Mouse (Mus musculus): ENCODE results near the gene Krtap28-13. TPM values are rescaled to one million over a fixed set of nuclear protein-coding genes. Genes with fewer than 3 reads are reported as not detected.

Krtap28-13 gene
- not detected in 2 replicates for polyA plus RNA-seq (2015; fragmentation: Nextera tagmentation; extraction: Ambion mirVana)

- Histone ChIP-seq H3K27ac (no peak within 1 kb of the TSS), H3K4me3 (no peak within 1 kb of the TSS), H3K36me3 (no peaks in the 10 kb centered on the region), H3K9ac (no peak within 1 kb of the TSS), H3K9me3 (no peaks in the 10 kb centered on the region), H3K27me3 (no peaks in the 10 kb centered on the region), H3K4me2 (no peak within 1 kb of the TSS), H3K4me1 (no peaks in the 10 kb centered on the region)
- WGBS: 93% methylated on average over 4 of the region's 4 CpGs
- ATAC-seq (ENCODE audit: insufficient number of reproducible peaks, insufficient read depth, low FRiP score, low TSS enrichment, low read depth): no peak
Observed at GRCm38 (mm10) chr1:83060643-83061042, at the start of gene Krtap28-13. Krtap28-13 (plus strand) TSS chr1:83060930.

- WGBS: 90% methylated on average over 3 of the region's 3 CpGs
Observed at GRCm38 (mm10) chr1:83014477-83014876, 46.3 kb upstream of the Krtap28-13 start.

DNA sequence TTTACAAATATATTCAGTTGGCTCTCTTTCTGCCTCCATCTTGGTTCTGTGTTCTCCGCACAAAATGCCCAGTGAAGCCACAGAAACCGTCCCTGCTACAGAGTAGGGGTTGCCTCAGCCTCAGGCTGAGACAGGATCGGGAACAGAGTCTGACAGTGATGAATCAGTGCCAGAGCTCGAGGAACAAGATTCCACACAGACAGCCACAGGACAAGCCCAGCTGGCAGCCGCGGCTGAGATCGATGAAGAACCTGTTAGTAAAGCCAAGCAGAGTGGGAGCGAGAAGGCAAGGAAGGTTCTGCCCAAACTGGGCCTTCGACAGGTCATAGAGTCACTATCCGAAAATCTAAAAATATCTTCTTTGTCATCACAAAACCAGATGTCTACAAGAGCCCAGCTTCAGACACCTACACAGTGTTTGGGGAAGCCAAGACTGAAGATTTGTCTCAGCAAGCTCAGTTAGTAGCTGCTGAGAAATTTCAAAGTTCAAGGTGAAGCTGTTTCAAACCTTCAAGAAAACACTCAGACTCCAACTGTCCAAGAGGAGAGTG is 45.3 kb upstream of the Krtap28-13 start:
- no peak for ATAC-seq (ENCODE audit: insufficient number of reproducible peaks, insufficient read depth, low FRiP score, low TSS enrichment, low read depth)
- no peaks in the 10 kb centered on the region for H3K4me1 ChIP-seq
- 77% methylated on average over 10 of the region's 10 CpGs for WGBS

More at GRCm38 (mm10) chr1:83014477-83014876, 46.3 kb upstream of the Krtap28-13 start:
- H3K27ac ChIP-seq: no peak overlapping the region
- H3K4me2 ChIP-seq: no peak overlapping the region
- H3K9me3 ChIP-seq: no peaks in the 10 kb centered on the region
- no peaks in the 10 kb centered on the region for H3K4me1 ChIP-seq
- no peak overlapping the region for H3K9ac ChIP-seq
- H3K4me3 ChIP-seq: no peak overlapping the region
- no peak for ATAC-seq (ENCODE audit: insufficient number of reproducible peaks, insufficient read depth, low FRiP score, low TSS enrichment, low read depth)
- H3K36me3 ChIP-seq: no peaks in the 10 kb centered on the region
- no peaks in the 10 kb centered on the region for H3K27me3 ChIP-seq

GRCm38 (mm10) chr1:83016556-83016955 is 44.2 kb upstream of the Krtap28-13 start:
- H3K4me1 ChIP-seq: no peaks in the 10 kb centered on the region
- H3K9ac ChIP-seq: no peak overlapping the region
- no peaks in the 10 kb centered on the region for H3K9me3 ChIP-seq
- no peak overlapping the region for H3K4me3 ChIP-seq
- no peaks in the 10 kb centered on the region for H3K27me3 ChIP-seq
- no peak overlapping the region for H3K4me2 ChIP-seq
- H3K27ac ChIP-seq: no peak overlapping the region
- ATAC-seq (ENCODE audit: insufficient number of reproducible peaks, insufficient read depth, low FRiP score, low TSS enrichment, low read depth): no peak
- H3K36me3 ChIP-seq: no peaks in the 10 kb centered on the region
- 61% methylated on average over 1 of the region's 1 CpGs for WGBS

More for the DNA sequence above, 45.3 kb upstream of the Krtap28-13 start:
- no peak overlapping the region for H3K4me2 ChIP-seq
- H3K9ac ChIP-seq: no peak overlapping the region
- no peaks in the 10 kb centered on the region for H3K27me3 ChIP-seq
- no peak overlapping the region for H3K27ac ChIP-seq
- H3K4me3 ChIP-seq: no peak overlapping the region
- H3K36me3 ChIP-seq: no peaks in the 10 kb centered on the region
- no peaks in the 10 kb centered on the region for H3K9me3 ChIP-seq

- 68% methylated on average over 1 of the region's 1 CpGs for WGBS
- Histone ChIP-seq H3K4me2 (no peak overlapping the region), H3K27me3 (no peaks in the 10 kb centered on the region), H3K9ac (no peak overlapping the region), H3K4me3 (no peak overlapping the region), H3K27ac (no peak overlapping the region), H3K36me3 (no peaks in the 10 kb centered on the region), H3K4me1 (peaks cover 5% of the 10 kb centered on the region; the same call in 1 of the 2 replicates), H3K9me3 (no peaks in the 10 kb centered on the region)
- no peak for ATAC-seq (ENCODE audit: insufficient number of reproducible peaks, insufficient read depth, low FRiP score, low TSS enrichment, low read depth)
Observed at GRCm38 (mm10) chr1:83031950-83032349, 28.8 kb upstream of the Krtap28-13 start.

DNA sequence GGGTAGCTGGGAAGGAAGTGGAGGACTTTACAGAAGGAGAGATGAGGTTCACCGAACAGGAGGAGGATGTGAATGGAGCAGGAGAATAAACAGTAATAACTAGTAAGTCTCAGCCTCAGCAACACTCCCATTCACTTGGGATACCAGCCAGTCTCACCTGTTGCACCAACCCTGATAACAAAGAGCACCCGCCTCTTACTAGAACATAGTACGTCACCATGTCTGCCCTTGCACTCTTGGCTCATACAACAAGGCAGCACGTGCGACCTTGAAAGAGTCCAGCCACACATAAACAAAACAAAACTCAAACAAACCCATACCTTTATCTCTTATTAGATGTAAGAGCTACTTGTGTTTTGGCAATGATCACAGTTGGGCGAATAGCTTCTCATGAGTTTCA is 28.2 kb upstream of the Krtap28-13 start:
- H3K36me3 ChIP-seq: no peaks in the 10 kb centered on the region
- WGBS: 92% methylated on average over 6 of the region's 6 CpGs
- no peak for ATAC-seq (ENCODE audit: insufficient number of reproducible peaks, insufficient read depth, low FRiP score, low TSS enrichment, low read depth)
- no peak overlapping the region for H3K9ac ChIP-seq
- no peaks in the 10 kb centered on the region for H3K9me3 ChIP-seq
- no peak overlapping the region for H3K4me2 ChIP-seq
- H3K4me3 ChIP-seq: no peak overlapping the region
- no peaks in the 10 kb centered on the region for H3K27me3 ChIP-seq
- peaks cover 5% of the 10 kb centered on the region; the same call in 1 of the 2 replicates for H3K4me1 ChIP-seq
- no peak overlapping the region for H3K27ac ChIP-seq

- Histone ChIP-seq H3K4me3 (no peak overlapping the region), H3K36me3 (no peaks in the 10 kb centered on the region), H3K4me1 (peaks cover 10% of the 10 kb centered on the region; the same call in 1 of the 2 replicates), H3K27me3 (no peaks in the 10 kb centered on the region), H3K4me2 (no peak overlapping the region), H3K27ac (no peak overlapping the region), H3K9ac (no peak overlapping the region), H3K9me3 (no peaks in the 10 kb centered on the region)
- ATAC-seq (ENCODE audit: insufficient number of reproducible peaks, insufficient read depth, low FRiP score, low TSS enrichment, low read depth): no peak
- WGBS: 58% methylated on average over 5 of the region's 5 CpGs
Observed at GRCm38 (mm10) chr1:83034509-83034908, 26.2 kb upstream of the Krtap28-13 start.

GRCm38 (mm10) chr1:83036892-83037667 is 23.6 kb upstream of the Krtap28-13 start:
- Histone ChIP-seq H3K4me3 (no peak overlapping the region), H3K4me2 (peak overlapping the region; percentile 65; the same call in 1 of the 2 replicates), H3K9ac (no peak overlapping the region), H3K27ac (no peak overlapping the region), H3K27me3 (no peaks in the 10 kb centered on the region), H3K4me1 (peaks cover 10% of the 10 kb centered on the region; the same call in 1 of the 2 replicates), H3K36me3 (no peaks in the 10 kb centered on the region), H3K9me3 (no peaks in the 10 kb centered on the region)
- 67% methylated on average over 11 of the region's 11 CpGs for WGBS
- no peak for ATAC-seq (ENCODE audit: insufficient number of reproducible peaks, insufficient read depth, low FRiP score, low TSS enrichment, low read depth)

DNA sequence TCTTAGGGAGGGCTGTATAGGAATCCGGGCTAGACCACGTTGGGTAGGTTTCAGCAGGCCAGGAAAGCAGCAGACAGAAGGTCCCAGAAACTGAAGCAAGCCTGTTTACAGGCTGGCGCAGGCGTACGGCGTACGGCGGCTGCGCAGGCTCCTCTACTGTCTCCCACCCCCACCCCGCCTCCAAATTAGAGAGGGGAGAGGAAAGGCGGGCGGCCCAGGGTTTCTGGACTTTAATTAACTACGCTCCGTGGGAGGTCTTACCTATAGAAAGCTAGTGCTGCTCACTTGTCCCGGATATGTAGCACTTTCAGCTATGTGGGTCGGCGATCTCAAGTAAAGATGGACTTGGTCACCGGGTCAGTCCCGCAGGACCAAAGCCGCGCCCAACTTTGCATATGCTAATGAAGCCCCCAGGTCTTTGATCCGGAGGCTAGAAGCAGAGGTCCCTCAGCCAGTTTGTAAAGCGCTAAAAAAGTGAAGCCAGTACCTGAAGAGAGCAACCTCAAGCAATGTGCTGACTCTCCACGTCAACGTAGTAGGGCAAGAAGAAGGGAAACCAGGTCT is 22.5 kb upstream of the Krtap28-13 start, which contains the start of gene Slc19a3:
Gene Slc19a3 (minus strand): TSS at position 340 of the 564 bp plus-strand sequence.
- Histone ChIP-seq H3K36me3 (no peaks in the 10 kb centered on the region), H3K27ac (peak within 1 kb of the TSS; percentile 66; the same call in 1 of the 2 replicates), H3K4me3 (peak within 1 kb of the TSS; percentile 50), H3K9ac (peak within 1 kb of the TSS; percentile 67), H3K4me1 (peaks cover 10% of the 10 kb centered on the region; the same call in 1 of the 2 replicates), H3K4me2 (peak within 1 kb of the TSS; percentile 65), H3K9me3 (no peaks in the 10 kb centered on the region), H3K27me3 (no peaks in the 10 kb centered on the region)
- peak; percentile 81; the same call in 1 of the 2 replicates for ATAC-seq (ENCODE audit: insufficient number of reproducible peaks, insufficient read depth, low FRiP score, low TSS enrichment, low read depth)
- WGBS: under 1% methylated on average over 25 of the region's 25 CpGs

GRCm38 (mm10) chr1:83039080-83039479 is 21.6 kb upstream of the Krtap28-13 start:
- H3K36me3 ChIP-seq: no peaks in the 10 kb centered on the region
- H3K4me1 ChIP-seq: peaks cover 10% of the 10 kb centered on the region; the same call in 1 of the 2 replicates
- H3K4me2 ChIP-seq: no peak overlapping the region
- H3K27ac ChIP-seq: no peak overlapping the region
- no peak overlapping the region for H3K9ac ChIP-seq
- no peaks in the 10 kb centered on the region for H3K27me3 ChIP-seq
- ATAC-seq (ENCODE audit: insufficient number of reproducible peaks, insufficient read depth, low FRiP score, low TSS enrichment, low read depth): no peak
- WGBS: 76% methylated on average over 4 of the region's 4 CpGs
- H3K4me3 ChIP-seq: no peak overlapping the region
- no peaks in the 10 kb centered on the region for H3K9me3 ChIP-seq

- no peak within 1 kb of the TSS for H3K4me2 ChIP-seq
- H3K9me3 ChIP-seq: no peaks in the 10 kb centered on the region
- 0 out of 2 replicates have a peak, but pooled peaks cover 5% of the 10 kb centered on the region for H3K4me1 ChIP-seq
- H3K36me3 ChIP-seq: no peaks in the 10 kb centered on the region
- no peak within 1 kb of the TSS for H3K9ac ChIP-seq
- no peak within 1 kb of the TSS for H3K27ac ChIP-seq
- H3K4me3 ChIP-seq: no peak within 1 kb of the TSS
- no peak for ATAC-seq (ENCODE audit: insufficient number of reproducible peaks, insufficient read depth, low FRiP score, low TSS enrichment, low read depth)
- no peaks in the 10 kb centered on the region for H3K27me3 ChIP-seq
- WGBS: 92% methylated on average over 2 of the region's 2 CpGs
Observed at GRCm38 (mm10) chr1:83042380-83042779, 18.4 kb upstream of the Krtap28-13 start, which contains the start of gene Krtap28-10. Krtap28-10 (minus strand) TSS chr1:83042480.
